In genomic region chr9:35844050-35844449, GRCm38 (mm10) we compare ENCODE assay signal across 38 mouse cellular contexts. TPM values are rescaled to one million over a fixed set of nuclear protein-coding genes. Genes with fewer than 3 reads are reported as not detected.
"Had no signal": no experiment of that assay in that cellular context is flagged by ENCODE, and none has a peak within 500 bp of the region (broad histone marks: within the 10 kb centered on the region; RNA-seq: fewer than 3 reads in every experiment).

9230110F15Rik (minus strand) TSS chr9:35844150.

- DNase-seq: left cerebral cortex, postnatal 4 days; liver; liver, embryonic 13.5 days; liver, postnatal 0 days; lung, adult 18-20 months; lung, adult 2 months; lung, embryonic 14.5 days; lung, postnatal 10 days; lung, postnatal 14 days; lung, postnatal 36 days; lung, postnatal 4 days; midbrain, embryonic 14.5 days had no signal

RNA-seq across cellular contexts. Expression of gene 9230110F15Rik, which starts in this region (rescaled TPM):
- polyA plus RNA-seq: limb, embryonic 10.5 days; limb, embryonic 11.5 days; limb, embryonic 12.5 days; limb, embryonic 13.5 days; limb, embryonic 14.5 days; limb, embryonic 15.5 days; liver, adult 2 months; liver, embryonic 11.5 days; liver, embryonic 12.5 days; liver, embryonic 13.5 days; liver, embryonic 14.5 days; liver, embryonic 15.5 days; liver, embryonic 16.5 days; liver, postnatal 0 days; lung, adult 2 months; lung, embryonic 14.5 days; lung, embryonic 15.5 days; lung, embryonic 16.5 days; lung, postnatal 0 days; macrophage; midbrain, embryonic 10.5 days; midbrain, embryonic 11.5 days; midbrain, embryonic 12.5 days; midbrain, embryonic 13.5 days; midbrain, embryonic 14.5 days; midbrain, embryonic 15.5 days; midbrain, embryonic 16.5 days; midbrain, postnatal 0 days; myocyte; neural tube, embryonic 11.5 days; neural tube, embryonic 12.5 days had no signal
